ENCODE assay signal across 17 mouse cellular contexts in the genomic region with DNA sequence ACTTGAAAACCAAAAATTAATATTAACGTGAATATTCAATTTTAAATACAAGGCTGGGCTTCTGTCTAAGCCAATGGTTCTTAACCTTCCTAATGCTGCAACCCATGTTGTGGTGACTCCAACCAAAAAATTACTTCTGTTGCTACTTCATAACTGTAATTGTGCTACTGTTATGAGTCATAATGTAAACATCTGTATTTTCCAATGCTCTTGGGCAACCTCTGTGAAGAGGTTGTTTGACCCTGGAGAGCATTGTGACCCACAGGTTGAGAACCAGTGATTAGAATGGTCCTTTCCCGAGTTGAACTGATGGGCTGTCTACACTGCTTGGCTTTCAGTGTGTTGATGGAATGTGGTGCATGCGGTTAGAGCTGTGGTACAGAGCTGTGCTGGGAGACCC. TPM values are rescaled to one million over a fixed set of nuclear protein-coding genes. Genes with fewer than 3 reads are reported as not detected.
"Had no signal": no experiment of that assay in that cellular context is flagged by ENCODE, and none has a peak within 500 bp of the region (broad histone marks: within the 10 kb centered on the region; RNA-seq: fewer than 3 reads in every experiment).

No protein-coding gene starts in this region.

- DNase-seq: kidney, postnatal 10 days; kidney, postnatal 4 days; left cerebral cortex, postnatal 4 days; retina, postnatal 1 day; right cerebral cortex, postnatal 4 days; spleen, adult 18-20 months; thymus, adult 2 months; thymus, postnatal 25 days had no signal

- H3K4me2 ChIP-seq: limb, embryonic 13.5 days; midbrain, embryonic 13.5 days; neural tube, embryonic 12.5 days had no signal

- H3K4me1 ChIP-seq: limb, embryonic 13.5 days had no signal

- H3K9me3 ChIP-seq: limb, embryonic 13.5 days; midbrain, embryonic 13.5 days; neural tube, embryonic 12.5 days had no signal

- H3K27me3 ChIP-seq: limb, embryonic 13.5 days; midbrain, embryonic 13.5 days; neural tube, embryonic 12.5 days had no signal

- H3K9ac ChIP-seq: limb, embryonic 13.5 days; liver, embryonic 14.5 days; midbrain, embryonic 13.5 days; neural tube, embryonic 12.5 days had no signal

- H3K4me3 ChIP-seq: layer of hippocampus, adult 2 months; limb, embryonic 13.5 days; midbrain, embryonic 13.5 days; neural tube, embryonic 12.5 days had no signal

- H3K27ac ChIP-seq: layer of hippocampus, adult 2 months; limb, embryonic 13.5 days; liver, embryonic 14.5 days; midbrain, embryonic 13.5 days; neural tube, embryonic 12.5 days had no signal

- ATAC-seq: midbrain, embryonic 13.5 days had no signal

RNA-seq across cellular contexts. Expression of a gene that starts 22.2 kb away (rescaled TPM):
- polyA plus RNA-seq: kidney, embryonic 14.5 days; limb, embryonic 13.5 days; liver, adult 2 months; liver, embryonic 14.5 days; lung, embryonic 16.5 days; urinary bladder, adult 2 months had no signal
